Mouse (Mus musculus) intestine, embryonic 15.5 days (tissue): ENCODE measurements at regions not wholly inside any gene's neighbourhood (a gene's known extent, or its start where the extent isn't known, plus 50 kb on each side); places are given as distances from the start of the nearest gene placed in this dataset.

ENCODE experiments used
- ATAC-seq: fragments of 200-750 bp; cut with Nextera tagmentation; 2 replicates; pipeline ENCODE4 v1.8.0; 2017; ENCODE audit warnings: moderate TSS enrichment, moderate library complexity
- H3K27ac ChIP-seq: fragments of 300-500 bp; sonication (generic); 2 replicates; pipeline ENCODE4 v1.5.1; 2015; ENCODE audit warnings: mild to moderate bottlenecking, inconsistent platforms
- H3K27me3 ChIP-seq: fragments of 300-500 bp; sonication (generic); replicated peaks from 2 replicates; pipeline ENCODE4 v1.6.1; 2015; ENCODE audit warnings: inconsistent platforms
- H3K36me3 ChIP-seq: fragments of 300-500 bp; sonication (generic); 2 replicates; pipeline ENCODE4 v1.6.1; 2015; ENCODE audit warnings: inconsistent platforms
- H3K4me1 ChIP-seq: fragments of 300-500 bp; sonication (generic); replicated peaks from 2 replicates; pipeline ENCODE4 v1.6.1; 2015; ENCODE audit warnings: inconsistent platforms
- H3K4me2 ChIP-seq: fragments of 300-500 bp; sonication (generic); replicated peaks from 2 replicates; pipeline ENCODE4 v1.6.1; 2015; ENCODE audit warnings: mild to moderate bottlenecking, inconsistent platforms
- H3K4me3 ChIP-seq: fragments of 300-500 bp; sonication (generic); replicated peaks from 2 replicates; pipeline ENCODE4 v1.5.1; 2015; ENCODE audit warnings: inconsistent platforms
- H3K9ac ChIP-seq: fragments of 300-500 bp; sonication (generic); 2 replicates; pipeline ENCODE4 v1.6.1; 2015; ENCODE audit warnings: inconsistent platforms
- H3K9me3 ChIP-seq: fragments of 300-500 bp; sonication (generic); 2 replicates; pipeline ENCODE4 v1.6.1; 2016; ENCODE audit warnings: inconsistent platforms
- WGBS: fragments of 180-500 bp; shearing (Covaris S2); methylation state at CpG from one replicate; pipeline ENCODE4 v1.1.7; 2015; 5-methylcytosine and 5-hydroxymethylcytosine counted together

DNA sequence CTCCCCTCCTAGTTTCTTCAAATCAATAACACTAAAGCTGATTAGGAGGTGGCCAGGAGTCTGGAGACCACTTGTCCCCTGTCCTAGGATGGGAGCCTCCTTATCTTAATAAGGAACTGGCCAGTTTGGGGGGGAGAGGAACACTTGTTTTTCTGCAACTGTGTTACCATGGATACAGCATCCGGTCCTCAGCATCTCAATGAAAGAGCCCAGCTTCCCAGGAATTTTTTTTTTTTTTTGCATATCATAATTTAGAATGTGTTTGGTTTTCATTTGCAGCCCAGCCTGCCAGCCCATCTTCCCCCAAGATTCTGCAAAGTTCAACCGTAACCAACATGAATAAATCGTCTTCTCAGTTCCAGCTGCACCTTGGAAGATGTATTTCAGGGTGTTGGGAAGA lies 93.6 kb downstream of the Tmem130 start:
- WGBS = 54% methylated on average over 3 of the region's 3 CpGs
- no peak overlapping the region for H3K4me3 ChIP-seq
- no peaks in the 10 kb centered on the region for H3K4me1 ChIP-seq
- no peaks in the 10 kb centered on the region for H3K9me3 ChIP-seq
- no peak for ATAC-seq
- no peak overlapping the region for H3K4me2 ChIP-seq
- no peaks in the 10 kb centered on the region for H3K36me3 ChIP-seq
- no peak overlapping the region for H3K9ac ChIP-seq
- H3K27me3 ChIP-seq = no peaks in the 10 kb centered on the region
- H3K27ac ChIP-seq = no peak overlapping the region

DNA sequence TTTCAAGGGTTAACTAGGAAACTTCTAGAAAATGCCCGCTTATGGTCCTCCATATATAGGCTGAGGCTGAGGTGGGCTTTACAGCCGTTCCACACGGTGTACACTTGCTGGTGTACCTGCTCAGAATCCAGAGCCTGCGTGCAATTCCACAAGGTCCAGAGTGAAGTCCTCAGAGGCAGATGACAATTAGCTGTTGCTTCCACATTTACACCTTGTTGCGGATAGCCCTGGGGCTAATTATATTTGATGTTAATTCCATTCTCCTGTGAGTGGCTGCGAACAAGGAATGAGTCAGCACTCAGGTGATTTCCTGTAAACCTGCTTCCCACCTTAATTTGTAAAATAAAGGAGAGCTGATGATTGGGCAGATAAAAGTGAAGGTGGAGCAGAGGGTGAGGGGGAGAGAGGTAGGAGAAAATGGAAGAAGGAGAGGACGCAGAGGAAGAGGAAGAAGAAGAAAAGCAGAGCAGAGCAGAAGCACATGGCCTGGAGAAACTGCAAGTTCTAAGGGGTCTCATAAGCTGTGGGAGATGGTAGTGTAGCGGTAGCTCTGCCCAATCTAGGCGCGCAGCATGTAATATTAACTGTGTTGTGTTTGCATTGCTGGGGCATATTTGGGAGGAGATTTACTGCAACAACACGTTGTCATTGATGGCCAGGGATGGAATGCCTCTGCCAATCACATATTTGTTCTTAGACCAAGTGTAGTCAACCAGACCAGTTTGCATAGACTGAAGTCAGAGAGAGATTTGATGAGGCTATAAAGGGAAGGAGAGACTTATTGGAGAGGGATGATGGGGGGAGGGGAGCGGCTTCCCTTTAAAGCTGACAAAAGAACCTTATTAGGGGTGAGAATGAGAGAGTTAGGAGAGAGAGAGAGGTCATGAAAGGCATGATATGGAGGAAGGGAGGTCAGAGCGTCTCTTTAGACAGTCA lies 82.5 kb downstream of the Tmem130 start:
- Histone ChIP-seq H3K4me1 (no peaks in the 10 kb centered on the region), H3K27ac (no peak overlapping the region), H3K36me3 (no peaks in the 10 kb centered on the region), H3K9ac (no peak overlapping the region), H3K27me3 (no peaks in the 10 kb centered on the region), H3K9me3 (no peaks in the 10 kb centered on the region), H3K4me2 (no peak overlapping the region), H3K4me3 (no peak overlapping the region)
- 86% methylated on average over 13 of the region's 13 CpGs for WGBS
- ATAC-seq = no peak

DNA sequence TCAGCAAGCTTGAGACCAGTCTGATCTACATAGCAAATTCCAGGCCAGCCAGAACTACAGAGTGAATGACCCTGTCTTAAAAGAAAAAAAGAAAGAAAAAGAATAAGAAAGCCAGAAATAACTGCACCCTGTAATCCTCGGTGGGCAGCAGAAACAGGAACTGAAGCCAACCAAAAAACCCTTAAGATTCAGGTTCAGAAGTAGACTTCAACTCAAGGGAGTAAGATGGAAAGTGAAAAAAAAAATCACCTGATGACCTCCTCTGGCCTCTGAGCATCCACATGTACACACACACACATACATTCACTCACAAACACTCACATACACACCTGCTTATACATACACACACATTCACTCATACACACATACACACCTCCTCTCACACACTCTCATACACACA lies 77.4 kb downstream of the Tmem130 start:
- Histone ChIP-seq H3K27me3 (no peaks in the 10 kb centered on the region), H3K4me3 (no peak overlapping the region), H3K27ac (no peak overlapping the region), H3K4me2 (no peak overlapping the region), H3K36me3 (no peaks in the 10 kb centered on the region), H3K9ac (no peak overlapping the region), H3K4me1 (no peaks in the 10 kb centered on the region), H3K9me3 (no peaks in the 10 kb centered on the region)
- 77% methylated on average over 1 of the region's 1 CpGs for WGBS
- no peak for ATAC-seq
